Mouse (Mus musculus): ENCODE results near the gene Pzp.

Pzp gene

GRCm38 (mm10) chr6:128436356-128437005 lies 90.0 kb downstream of the Pzp start:
- DNase-seq (ENCODE audit: low spot score): no peak

- peak; percentile 82 for DNase-seq (ENCODE audit: low spot score)
These were observed 91.0 kb downstream of the Pzp start for GRCm38 (mm10) chr6:128435474-128435873.
